Mouse (Mus musculus) limb, embryonic 12.5 days (tissue): ENCODE measurements at regions not wholly inside any gene's neighbourhood (a gene's known extent, or its start where the extent isn't known, plus 50 kb on each side); places are given as distances from the start of the nearest gene placed in this dataset.

Experiments
- ATAC-seq: fragments of 200-750 bp; cut with Nextera tagmentation; 2 replicates; pipeline ENCODE4 v1.8.0; 2017; ENCODE audit warnings: low read depth, moderate TSS enrichment; ENCODE audit not compliant: insufficient number of reproducible peaks, insufficient read depth, low FRiP score, low TSS enrichment
- H3K27ac ChIP-seq: fragments of 300-500 bp; sonication (generic); 2 replicates; pipeline ENCODE4 v1.5.1; 2016; ENCODE audit warnings: mild to moderate bottlenecking, moderate library complexity
- H3K27me3 ChIP-seq: fragments of 300-500 bp; sonication (generic); 2 replicates; pipeline ENCODE4 v1.6.1; 2016; ENCODE audit warnings: mild to moderate bottlenecking, moderate library complexity
- H3K36me3 ChIP-seq: fragments of 300-500 bp; sonication (generic); 2 replicates; pipeline ENCODE4 v1.6.1; 2016; ENCODE audit warnings: mild to moderate bottlenecking, moderate library complexity
- H3K4me1 ChIP-seq: fragments of 300-500 bp; sonication (generic); replicated peaks from 2 replicates; pipeline ENCODE4 v1.6.1; 2016
- H3K4me2 ChIP-seq: fragments of 300-500 bp; sonication (generic); 2 replicates; pipeline ENCODE4 v1.6.1; 2016; ENCODE audit warnings: mild to moderate bottlenecking, moderate library complexity
- H3K4me3 ChIP-seq: fragments of 300-500 bp; sonication (generic); replicated peaks from 2 replicates; pipeline ENCODE4 v1.5.1; 2016; ENCODE audit warnings: mild to moderate bottlenecking
- H3K9ac ChIP-seq: fragments of 300-500 bp; sonication (generic); replicated peaks from 2 replicates; pipeline ENCODE4 v1.6.1; 2016; ENCODE audit warnings: mild to moderate bottlenecking, moderate library complexity
- H3K9me3 ChIP-seq: fragments of 300-500 bp; sonication (generic); 2 replicates; pipeline ENCODE4 v1.6.1; 2016; ENCODE audit warnings: mild to moderate bottlenecking, moderate library complexity
- WGBS: fragments of 180-500 bp; shearing (Covaris S2); methylation state at CpG from one replicate; pipeline ENCODE4 v1.1.7; 2016; 5-methylcytosine and 5-hydroxymethylcytosine counted together

GRCm38 (mm10) chr14:100880103-100880502 is 320.0 kb downstream of the Prr30 start:
- 83% methylated on average over 2 of the region's 2 CpGs for WGBS
- Histone ChIP-seq H3K27ac (no peak overlapping the region), H3K9ac (no peak overlapping the region), H3K4me1 (no peaks in the 10 kb centered on the region), H3K4me3 (no peak overlapping the region), H3K9me3 (no peaks in the 10 kb centered on the region), H3K36me3 (no peaks in the 10 kb centered on the region), H3K27me3 (no peaks in the 10 kb centered on the region), H3K4me2 (no peak overlapping the region)
- no peak for ATAC-seq

GRCm38 (mm10) chr14:100867790-100868189 is 332.3 kb downstream of the Prr30 start:
- H3K4me2 ChIP-seq, result no peak overlapping the region
- H3K9me3 ChIP-seq, result no peaks in the 10 kb centered on the region
- no peak overlapping the region for H3K27ac ChIP-seq
- H3K27me3 ChIP-seq, result no peaks in the 10 kb centered on the region
- H3K36me3 ChIP-seq, result no peaks in the 10 kb centered on the region
- ATAC-seq, result no peak
- H3K9ac ChIP-seq, result no peak overlapping the region
- no peak overlapping the region for H3K4me3 ChIP-seq
- no peaks in the 10 kb centered on the region for H3K4me1 ChIP-seq
- WGBS, result 64% methylated on average over 3 of the region's 3 CpGs

GRCm38 (mm10) chr14:100864792-100865191 is 335.3 kb downstream of the Prr30 start:
- H3K4me3 ChIP-seq, result no peak overlapping the region
- no peak overlapping the region for H3K9ac ChIP-seq
- 72% methylated on average over 2 of the region's 2 CpGs for WGBS
- no peaks in the 10 kb centered on the region for H3K36me3 ChIP-seq
- H3K4me1 ChIP-seq, result no peaks in the 10 kb centered on the region
- no peak overlapping the region for H3K4me2 ChIP-seq
- ATAC-seq, result no peak
- no peaks in the 10 kb centered on the region for H3K27me3 ChIP-seq
- no peaks in the 10 kb centered on the region for H3K9me3 ChIP-seq
- H3K27ac ChIP-seq, result no peak overlapping the region

GRCm38 (mm10) chr14:100864164-100864563 is 336.0 kb downstream of the Prr30 start:
- Histone ChIP-seq H3K9ac (no peak overlapping the region), H3K27me3 (no peaks in the 10 kb centered on the region), H3K4me2 (no peak overlapping the region), H3K4me1 (no peaks in the 10 kb centered on the region), H3K27ac (no peak overlapping the region), H3K36me3 (no peaks in the 10 kb centered on the region), H3K9me3 (no peaks in the 10 kb centered on the region), H3K4me3 (no peak overlapping the region)
- 70% methylated on average over 1 of the region's 1 CpGs for WGBS
- no peak for ATAC-seq

GRCm38 (mm10) chr14:100842828-100843227 is 357.3 kb downstream of the Prr30 start:
- Histone ChIP-seq H3K9ac (no peak overlapping the region), H3K4me2 (no peak overlapping the region)
- WGBS, result 76% methylated on average over 3 of the region's 3 CpGs

More at GRCm38 (mm10) chr14:100842828-100843227, 357.3 kb downstream of the Prr30 start:
- Histone ChIP-seq H3K9me3 (no peaks in the 10 kb centered on the region), H3K4me3 (no peak overlapping the region), H3K27ac (no peak overlapping the region), H3K27me3 (no peaks in the 10 kb centered on the region), H3K36me3 (no peaks in the 10 kb centered on the region), H3K4me1 (no peaks in the 10 kb centered on the region)
- ATAC-seq, result no peak
